Mouse (Mus musculus) heart, embryonic 12.5 days (tissue): ENCODE measurements around the gene Eepd1. TPM values are rescaled to one million over a fixed set of nuclear protein-coding genes. Genes with fewer than 3 reads are reported as not detected.

Source experiments
- ATAC-seq: fragments of 200-750 bp; cut with Nextera tagmentation; 2 replicates; pipeline ENCODE4 v1.8.0; 2017; ENCODE audit warnings: moderate TSS enrichment, moderate library complexity; ENCODE audit not compliant: insufficient number of reproducible peaks, low FRiP score
- H3K27ac ChIP-seq: fragments of 300-500 bp; sonication (generic); 2 replicates; pipeline ENCODE4 v1.5.1; 2016; ENCODE audit warnings: mild to moderate bottlenecking, moderate library complexity; ENCODE audit not compliant: poor library complexity, severe bottlenecking
- H3K27me3 ChIP-seq: fragments of 300-500 bp; sonication (generic); replicated peaks from 2 replicates; pipeline ENCODE4 v1.6.1; 2016; ENCODE audit warnings: mild to moderate bottlenecking, moderate library complexity
- H3K36me3 ChIP-seq: fragments of 300-500 bp; sonication (generic); 2 replicates; pipeline ENCODE4 v1.6.1; 2016; ENCODE audit warnings: mild to moderate bottlenecking, moderate library complexity
- H3K4me1 ChIP-seq: fragments of 300-500 bp; sonication (generic); replicated peaks from 2 replicates; pipeline ENCODE4 v1.6.1; 2016; ENCODE audit warnings: mild to moderate bottlenecking
- H3K4me2 ChIP-seq: fragments of 300-500 bp; sonication (generic); 2 replicates; pipeline ENCODE4 v1.6.1; 2016; ENCODE audit warnings: mild to moderate bottlenecking, moderate library complexity
- H3K4me3 ChIP-seq: fragments of 300-500 bp; sonication (generic); 2 replicates; pipeline ENCODE4 v1.5.1; 2016; ENCODE audit warnings: mild to moderate bottlenecking
- H3K9ac ChIP-seq: fragments of 300-500 bp; sonication (generic); 2 replicates; pipeline ENCODE4 v1.6.1; 2016; ENCODE audit warnings: mild to moderate bottlenecking, moderate library complexity
- H3K9me3 ChIP-seq: fragments of 300-500 bp; sonication (generic); replicated peaks from 2 replicates; pipeline ENCODE4 v1.6.1; 2016; ENCODE audit warnings: mild to moderate bottlenecking, moderate library complexity
- WGBS: fragments of 180-500 bp; shearing (Covaris S2); methylation state at CpG from one replicate; pipeline ENCODE4 v1.1.7; 2016; 5-methylcytosine and 5-hydroxymethylcytosine counted together
- polyA plus RNA-seq: library from polyadenylated mRNA; unstranded; fragments of >200 nt; fragmentation: Nextera tagmentation; extraction: Ambion mirVana; gene quantifications from 2 replicates; pipeline ENCODE4 v1.2.1, GENCODE M21; 2016

Eepd1 gene
- polyA plus RNA-seq, 1 experiment from 2014 or later = 26.3 TPM

- H3K27ac ChIP-seq = peak overlapping the region; percentile 26; the same call in 1 of the 2 replicates
- no peaks in the 10 kb centered on the region for H3K9me3 ChIP-seq
- no peak for ATAC-seq
- no peaks in the 10 kb centered on the region for H3K27me3 ChIP-seq
- H3K4me1 ChIP-seq = peaks cover 65% of the 10 kb centered on the region
- WGBS = 50% methylated on average over 7 of the region's 7 CpGs
- H3K9ac ChIP-seq = no peak overlapping the region
- no peak overlapping the region for H3K4me3 ChIP-seq
- no peak overlapping the region for H3K4me2 ChIP-seq
- peaks cover 5% of the 10 kb centered on the region; the same call in 1 of the 2 replicates for H3K36me3 ChIP-seq
Observed at GRCm38 (mm10) chr9:25489221-25489960, 8.0 kb downstream of the Eepd1 start.

GRCm38 (mm10) chr9:25490278-25491145, 9.2 kb downstream of the Eepd1 start:
- peak overlapping the region; percentile 30; the same call in 1 of the 2 replicates for H3K27ac ChIP-seq
- H3K9me3 ChIP-seq = no peaks in the 10 kb centered on the region
- H3K4me1 ChIP-seq = peaks cover 53% of the 10 kb centered on the region
- H3K9ac ChIP-seq = no peak overlapping the region
- WGBS = 51% methylated on average over 13 of the region's 13 CpGs
- H3K36me3 ChIP-seq = peaks cover 5% of the 10 kb centered on the region; the same call in 1 of the 2 replicates
- H3K4me3 ChIP-seq = no peak overlapping the region
- no peak for ATAC-seq
- no peak overlapping the region for H3K4me2 ChIP-seq
- H3K27me3 ChIP-seq = no peaks in the 10 kb centered on the region

- Histone ChIP-seq H3K4me2 (no peak overlapping the region), H3K9me3 (no peaks in the 10 kb centered on the region), H3K9ac (no peak overlapping the region), H3K27ac (no peak overlapping the region), H3K4me1 (peaks cover 25% of the 10 kb centered on the region), H3K4me3 (no peak overlapping the region), H3K27me3 (no peaks in the 10 kb centered on the region), H3K36me3 (peaks cover 9% of the 10 kb centered on the region)
- 83% methylated on average over 5 of the region's 5 CpGs for WGBS
- no peak for ATAC-seq
Observed at GRCm38 (mm10) chr9:25493918-25494317, 12.6 kb downstream of the Eepd1 start.

- H3K4me2 ChIP-seq = no peak overlapping the region
- H3K27ac ChIP-seq = no peak overlapping the region
- 89% methylated on average over 10 of the region's 10 CpGs for WGBS
- H3K27me3 ChIP-seq = no peaks in the 10 kb centered on the region
- H3K4me1 ChIP-seq = peaks cover 23% of the 10 kb centered on the region
- no peaks in the 10 kb centered on the region for H3K9me3 ChIP-seq
- H3K4me3 ChIP-seq = no peak overlapping the region
- no peak overlapping the region for H3K9ac ChIP-seq
- peaks cover 7% of the 10 kb centered on the region; the same call in 1 of the 2 replicates for H3K36me3 ChIP-seq
- ATAC-seq = no peak
Observed at GRCm38 (mm10) chr9:25495601-25496000, 14.3 kb downstream of the Eepd1 start.

- ATAC-seq = no peak
- 83% methylated on average over 4 of the region's 4 CpGs for WGBS
- Histone ChIP-seq H3K4me3 (no peak overlapping the region), H3K36me3 (peaks cover 7% of the 10 kb centered on the region; the same call in 1 of the 2 replicates), H3K4me1 (peaks cover 26% of the 10 kb centered on the region), H3K9ac (no peak overlapping the region), H3K27ac (no peak overlapping the region), H3K4me2 (no peak overlapping the region), H3K9me3 (no peaks in the 10 kb centered on the region), H3K27me3 (no peaks in the 10 kb centered on the region)
Observed at GRCm38 (mm10) chr9:25496196-25496595, 14.8 kb downstream of the Eepd1 start.

GRCm38 (mm10) chr9:25496703-25497102, 15.4 kb downstream of the Eepd1 start:
- Histone ChIP-seq H3K36me3 (peaks cover 7% of the 10 kb centered on the region; the same call in 1 of the 2 replicates), H3K4me2 (no peak overlapping the region), H3K27me3 (no peaks in the 10 kb centered on the region), H3K4me3 (no peak overlapping the region), H3K9ac (no peak overlapping the region), H3K27ac (no peak overlapping the region), H3K4me1 (peaks cover 27% of the 10 kb centered on the region), H3K9me3 (no peaks in the 10 kb centered on the region)
- no peak for ATAC-seq
- 92% methylated on average over 2 of the region's 2 CpGs for WGBS

- no peak overlapping the region; the same call in 1 of the 2 replicates for H3K27ac ChIP-seq
- no peak for ATAC-seq
Observed at GRCm38 (mm10) chr9:25498770-25499169, 17.4 kb downstream of the Eepd1 start.

GRCm38 (mm10) chr9:25499306-25499705, 18.0 kb downstream of the Eepd1 start:
- no peaks in the 10 kb centered on the region for H3K9me3 ChIP-seq
- peaks cover 7% of the 10 kb centered on the region; the same call in 1 of the 2 replicates for H3K36me3 ChIP-seq
- WGBS = 20% methylated on average over 3 of the region's 3 CpGs
- peaks cover 26% of the 10 kb centered on the region for H3K4me1 ChIP-seq
- H3K4me2 ChIP-seq = no peak overlapping the region
- ATAC-seq = no peak
- no peak overlapping the region; the same call in 1 of the 2 replicates for H3K27ac ChIP-seq
- H3K9ac ChIP-seq = no peak overlapping the region
- H3K4me3 ChIP-seq = no peak overlapping the region
- no peaks in the 10 kb centered on the region for H3K27me3 ChIP-seq

More at GRCm38 (mm10) chr9:25498770-25499169, 17.4 kb downstream of the Eepd1 start:
- Histone ChIP-seq H3K4me3 (no peak overlapping the region), H3K9ac (peak overlapping the region; percentile 51; the same call in 1 of the 2 replicates), H3K4me1 (peaks cover 23% of the 10 kb centered on the region), H3K9me3 (no peaks in the 10 kb centered on the region), H3K27me3 (no peaks in the 10 kb centered on the region), H3K36me3 (peaks cover 7% of the 10 kb centered on the region; the same call in 1 of the 2 replicates), H3K4me2 (no peak overlapping the region)
- WGBS = 18% methylated on average over 4 of the region's 4 CpGs

- Histone ChIP-seq H3K4me3 (no peak overlapping the region), H3K9me3 (no peaks in the 10 kb centered on the region), H3K4me2 (no peak overlapping the region), H3K4me1 (peaks cover 32% of the 10 kb centered on the region), H3K27ac (no peak overlapping the region), H3K9ac (no peak overlapping the region), H3K36me3 (peaks cover 7% of the 10 kb centered on the region; the same call in 1 of the 2 replicates), H3K27me3 (no peaks in the 10 kb centered on the region)
- WGBS = 67% methylated on average over 2 of the region's 2 CpGs
- no peak for ATAC-seq
Observed at GRCm38 (mm10) chr9:25500031-25500430, 18.7 kb downstream of the Eepd1 start.

- H3K9me3 ChIP-seq = no peaks in the 10 kb centered on the region
- peaks cover 58% of the 10 kb centered on the region for H3K4me1 ChIP-seq
- H3K4me3 ChIP-seq = no peak overlapping the region
- no peak overlapping the region for H3K27ac ChIP-seq
- H3K4me2 ChIP-seq = no peak overlapping the region
- H3K36me3 ChIP-seq = no peaks in the 10 kb centered on the region
- no peaks in the 10 kb centered on the region for H3K27me3 ChIP-seq
- 89% methylated on average over 3 of the region's 3 CpGs for WGBS
- no peak overlapping the region for H3K9ac ChIP-seq
- ATAC-seq = no peak
Observed at GRCm38 (mm10) chr9:25508825-25509224, 27.5 kb downstream of the Eepd1 start.

- Histone ChIP-seq H3K4me3 (no peak overlapping the region), H3K27me3 (no peaks in the 10 kb centered on the region), H3K36me3 (no peaks in the 10 kb centered on the region), H3K4me2 (no peak overlapping the region), H3K9me3 (no peaks in the 10 kb centered on the region), H3K4me1 (peaks cover 56% of the 10 kb centered on the region), H3K9ac (no peak overlapping the region), H3K27ac (no peak overlapping the region)
- 70% methylated on average over 11 of the region's 11 CpGs for WGBS
- ATAC-seq = no peak
Observed at GRCm38 (mm10) chr9:25510572-25510971, 29.2 kb downstream of the Eepd1 start.
